8 mouse cellular contexts compared by ENCODE assay signal in genomic region chr11:57962382-57963285, GRCm38 (mm10). TPM values are rescaled to one million over a fixed set of nuclear protein-coding genes. Genes with fewer than 3 reads are reported as not detected.
DNase-seq lines count a peak whose midpoint lies in the region; ATAC-seq and TF ChIP-seq lines count a peak whose summit lies in the region.

No protein-coding gene starts in this region.

- peak overlapping the region; percentile 32 for H3K27ac ChIP-seq in bone marrow macrophage, adult 2 months (ENCODE audit: insufficient read depth, low read depth, low read length)
- H3K27ac ChIP-seq in embryonic facial prominence, embryonic 15.5 days (replicated peaks) = peak overlapping the region; percentile 78
- H3K27ac ChIP-seq in limb, embryonic 14.5 days (replicated peaks; ENCODE audit: low read depth, low read length) = peak overlapping the region; percentile 76
- H3K27ac ChIP-seq in midbrain, embryonic 16.5 days (ENCODE audit: low read length) = peak overlapping the region; percentile 92
- peak overlapping the region; percentile 34; the same call in 1 of the 2 replicates for H3K27ac ChIP-seq in spleen, adult 2 months (ENCODE audit: insufficient read depth, low read length)

- no peaks in the 10 kb centered on the region for H3K36me3 ChIP-seq in embryonic facial prominence, embryonic 15.5 days
- no peaks in the 10 kb centered on the region for H3K36me3 ChIP-seq in limb, embryonic 14.5 days (ENCODE audit: control insufficient read depth, insufficient read depth, low read length)
- H3K36me3 ChIP-seq in midbrain, embryonic 16.5 days (ENCODE audit: control insufficient read depth, insufficient read depth, low read length) = no peaks in the 10 kb centered on the region
- no peaks in the 10 kb centered on the region for H3K36me3 ChIP-seq in spleen, adult 2 months (ENCODE audit: control insufficient read depth, insufficient read depth, low read length)

- H3K4me3 ChIP-seq in bone marrow macrophage, adult 2 months (ENCODE audit: insufficient read depth, low read length) = peak overlapping the region; percentile 61
- H3K4me3 ChIP-seq in embryonic facial prominence, embryonic 15.5 days (replicated peaks) = peak overlapping the region; percentile 68
- H3K4me3 ChIP-seq in limb, embryonic 14.5 days (replicated peaks; ENCODE audit: low read length) = peak overlapping the region; percentile 59
- H3K4me3 ChIP-seq in midbrain, embryonic 16.5 days (ENCODE audit: low read depth, low read length) = peak overlapping the region; percentile 47
- peak overlapping the region; percentile 77 for H3K4me3 ChIP-seq in spleen, adult 2 months (ENCODE audit: extremely low read depth, insufficient read depth, insufficient read length)

- H3K4me2 ChIP-seq in embryonic facial prominence, embryonic 15.5 days (replicated peaks) = peak overlapping the region; percentile 80
- H3K4me2 ChIP-seq in limb, embryonic 14.5 days (replicated peaks; ENCODE audit: low read depth, low read length, severe bottlenecking) = peak overlapping the region; percentile 82
- H3K4me2 ChIP-seq in midbrain, embryonic 16.5 days (ENCODE audit: low read length) = peak overlapping the region; percentile 91

- DNase-seq in B cell, adult 2 months = peak; percentile 78 to 80
- peak; percentile 84 to 88 for DNase-seq in heart, adult 9 months (ENCODE audit: low spot score in 2 of 2)
- peak; percentile 84 for DNase-seq in kidney, adult 9 months
- peak; percentile 70 for DNase-seq in limb, embryonic 14.5 days (ENCODE audit: low spot score)
- DNase-seq in spleen, adult 2 months (ENCODE audit: low read depth in 1 of 2, low spot score in 2 of 2) = peak in 1 of 2 experiments; percentile 48

- WGBS in embryonic facial prominence, embryonic 15.5 days = under 1% methylated on average over 40 of the region's 40 CpGs
- under 1% methylated on average over 35 of the region's 40 CpGs for whole genome bisulfite sequencing in limb, embryonic 14.5 days
- under 1% methylated on average over 40 of the region's 40 CpGs for WGBS in midbrain, embryonic 16.5 days
- 5% methylated on average over 40 of the region's 40 CpGs for WGBS in spleen, adult 2 months

- H3K9me3 ChIP-seq in embryonic facial prominence, embryonic 15.5 days (replicated peaks) = no peaks in the 10 kb centered on the region
- no peaks in the 10 kb centered on the region for H3K9me3 ChIP-seq in limb, embryonic 14.5 days (ENCODE audit: control insufficient read depth, low read length)
- H3K9me3 ChIP-seq in midbrain, embryonic 16.5 days (replicated peaks; ENCODE audit: control insufficient read depth, low read length, poor library complexity, severe bottlenecking) = no peaks in the 10 kb centered on the region

- TF ChIP-seq CTCF in bone marrow macrophage, adult 2 months (IDR thresholded peaks at IDR 0.05; ENCODE audit: low read depth, low read length) = no peak
- TF ChIP-seq CTCF in spleen, adult 2 months (IDR thresholded peaks at IDR 0.05; ENCODE audit: extremely low read depth, insufficient read depth, insufficient read length, insufficient replicate concordance) = no peak

- peak; percentile 90 for ATAC-seq in embryonic facial prominence, embryonic 15.5 days (ENCODE audit: insufficient number of reproducible peaks, low FRiP score, low TSS enrichment, low read depth)
- ATAC-seq in limb, embryonic 14.5 days (ENCODE audit: low FRiP score, low read depth) = peak; percentile 91
- peak; percentile 97 for ATAC-seq in midbrain, embryonic 16.5 days

- peaks cover 20% of the 10 kb centered on the region for H3K4me1 ChIP-seq in bone marrow macrophage, adult 2 months (ENCODE audit: control insufficient read depth, insufficient read depth, low read length)
- peaks cover 9% of the 10 kb centered on the region; the same call in 1 of the 2 replicates for H3K4me1 ChIP-seq in embryonic facial prominence, embryonic 15.5 days
- H3K4me1 ChIP-seq in limb, embryonic 14.5 days (ENCODE audit: control insufficient read depth, insufficient read depth, low read length) = no peaks in the 10 kb centered on the region
- peaks cover 9% of the 10 kb centered on the region; the same call in 1 of the 2 replicates for H3K4me1 ChIP-seq in midbrain, embryonic 16.5 days (ENCODE audit: control insufficient read depth, insufficient read depth, low read length)
- H3K4me1 ChIP-seq in spleen, adult 2 months (ENCODE audit: control insufficient read depth, insufficient read depth, insufficient read length) = no peaks in the 10 kb centered on the region; the same call in 1 of the 2 replicates

- TF ChIP-seq POLR2A in bone marrow macrophage, adult 2 months (IDR thresholded peaks at IDR 0.05; ENCODE audit: borderline replicate concordance, low read depth, low read length) = no peak
- 0 out of 2 replicates have a peak, but pooled peaks have one; percentile 14 for TF ChIP-seq POLR2A in limb, embryonic 14.5 days (IDR thresholded peaks at IDR 0.05; ENCODE audit: borderline replicate concordance, extremely low read depth, insufficient read depth, insufficient read length)
- TF ChIP-seq POLR2A in spleen, adult 2 months (IDR thresholded peaks at IDR 0.05; ENCODE audit: low read depth, low read length) = no peak

- H3K27me3 ChIP-seq in embryonic facial prominence, embryonic 15.5 days = no peaks in the 10 kb centered on the region
- H3K27me3 ChIP-seq in limb, embryonic 14.5 days (ENCODE audit: control insufficient read depth, insufficient read depth, low read length) = no peaks in the 10 kb centered on the region
- H3K27me3 ChIP-seq in midbrain, embryonic 16.5 days (ENCODE audit: control insufficient read depth, insufficient read depth, low read depth, low read length) = no peaks in the 10 kb centered on the region
- H3K27me3 ChIP-seq in spleen, adult 2 months (ENCODE audit: control insufficient read depth, insufficient read depth, low read length) = no peaks in the 10 kb centered on the region

- H3K9ac ChIP-seq in embryonic facial prominence, embryonic 15.5 days = peak overlapping the region; percentile 51
- peak overlapping the region; percentile 67 for H3K9ac ChIP-seq in limb, embryonic 14.5 days (ENCODE audit: low read depth, low read length, severe bottlenecking)
- H3K9ac ChIP-seq in midbrain, embryonic 16.5 days (ENCODE audit: low read depth, low read length) = peak overlapping the region; percentile 87

RNA-seq across cellular contexts. Expression of gene Larp1, which starts 46.2 kb away (rescaled TPM):
- polyA plus RNA-seq in bone marrow macrophage, adult 2 months (2012; ENCODE audit: insufficient read depth, insufficient read length, missing spikeins) = 30.4 and 32.4 TPM in 2 replicates
- 19.3 and 20.2 TPM in 2 replicates for polyA plus RNA-seq in embryonic facial prominence, embryonic 15.5 days (2015; fragmentation: Nextera tagmentation; extraction: Ambion mirVana)
- 46.4 and 46.9 TPM in 2 replicates for polyA plus RNA-seq in limb, embryonic 14.5 days (2012; rRNA removed)
- polyA plus RNA-seq in limb, embryonic 14.5 days (2014; fragmentation: Nextera tagmentation; extraction: Ambion mirVana) = 24.7 and 26.9 TPM in 2 replicates
- 17.7 and 18.4 TPM in 2 replicates for polyA plus RNA-seq in midbrain, embryonic 16.5 days (2015; fragmentation: Nextera tagmentation; extraction: Ambion mirVana)
- 26.3 and 31.5 TPM in 2 replicates for polyA plus RNA-seq in spleen, adult 2 months (2012; rRNA removed)

Comparison
In these comparisons a context has a peak if more than half of its experiments do, and no peak if none do; other contexts are left out.
1. H3K27ac ChIP-seq: peak in every context shown above with its lines; median percentile 92 in midbrain, embryonic 16.5 days; 78 in embryonic facial prominence, embryonic 15.5 days; 76 in limb, embryonic 14.5 days; 34 in spleen, adult 2 months; 32 in bone marrow macrophage, adult 2 months.